Mouse (Mus musculus): ENCODE results near the gene Ttc37.

GRCm38 (mm10) chr13:76174297-76174696 is 75.8 kb downstream of the Ttc37 start:
- TF ChIP-seq POLR2A (IDR thresholded peaks at IDR 0.05; ENCODE audit: low read depth, low read length), result no peak
- TF ChIP-seq CTCF (IDR thresholded peaks at IDR 0.05; ENCODE audit: borderline replicate concordance, insufficient read depth, low read length), result no peak
